Mouse (Mus musculus) bone marrow macrophage, adult 2 months (primary cell): ENCODE measurements at regions not wholly inside any gene's neighbourhood (a gene's known extent, or its start where the extent isn't known, plus 50 kb on each side); places are given as distances from the start of the nearest gene placed in this dataset.

Source experiments
- CTCF ChIP-seq: IDR thresholded peaks from 2 replicates; pipeline ENCODE4 v1.5.1; 2012; ENCODE audit warnings: low read depth, mild to moderate bottlenecking, low read length, moderate library complexity
- POLR2A ChIP-seq: IDR thresholded peaks from 2 replicates; pipeline ENCODE4 v1.6.1; 2012; ENCODE audit warnings: mild to moderate bottlenecking, low read depth, low read length, borderline replicate concordance

DNA sequence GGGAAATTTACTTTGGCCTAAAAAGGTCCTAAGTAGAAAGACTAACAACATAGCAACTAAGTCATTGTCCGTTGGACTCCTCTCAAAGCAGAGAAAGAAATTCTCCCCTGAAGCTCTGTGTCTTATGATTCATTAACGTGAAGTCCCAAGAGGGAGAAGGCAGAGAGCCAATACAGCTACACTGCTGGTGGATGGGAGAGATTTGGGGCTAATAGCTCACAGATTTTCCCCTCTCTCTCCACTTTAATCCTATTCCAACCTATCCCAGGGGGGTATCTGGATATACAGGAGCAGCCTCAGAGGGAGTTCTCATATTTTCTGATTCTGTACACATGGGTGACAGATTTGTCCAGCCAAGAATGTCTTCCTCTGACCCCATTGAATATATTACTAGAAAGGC lies 247.1 kb downstream of the Ipo11 start:
- no peak for TF ChIP-seq CTCF
- TF ChIP-seq POLR2A = no peak
